Mouse (Mus musculus): Measurements from ENCODE around the gene Ift46. TPM values are rescaled to one million over a fixed set of nuclear protein-coding genes. Genes with fewer than 3 reads are reported as not detected.
A peak's percentile ranks its signal among the peaks of the same experiment; 100 is the strongest.

The Ift46 gene
- polyA plus RNA-seq, 1 experiment from 2014 or later = 153 TPM

DNA sequence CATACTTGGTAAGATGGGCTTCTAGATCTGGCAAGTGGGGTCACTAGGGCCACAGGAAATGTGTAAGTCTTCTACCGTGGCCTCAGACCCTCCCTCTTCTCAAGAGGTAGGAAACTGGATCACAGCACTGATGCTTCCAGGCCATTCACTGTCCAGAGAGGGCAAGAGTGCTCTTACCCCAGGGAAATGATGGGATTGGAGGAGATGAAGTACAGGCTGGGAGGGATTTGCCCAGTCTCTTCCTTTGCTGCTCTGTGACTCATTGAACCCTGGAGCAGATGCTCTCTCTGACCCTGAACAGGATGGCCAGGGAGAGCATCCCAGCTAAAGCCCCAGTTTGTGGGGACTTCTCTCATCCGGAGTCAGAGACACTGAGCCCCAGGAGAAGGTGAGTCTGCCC, 43.0 kb upstream of the Ift46 start:
- WGBS = 45% methylated on average over 2 of the region's 2 CpGs
- peaks cover 69% of the 10 kb centered on the region for H3K4me1 ChIP-seq (replicated peaks)
- peak overlapping the region; percentile 18; the same call in 1 of the 2 replicates for H3K27ac ChIP-seq (replicated peaks)
- ATAC-seq (ENCODE audit: low FRiP score, low read depth) = no peak
- H3K9me3 ChIP-seq = no peaks in the 10 kb centered on the region
- H3K4me2 ChIP-seq = no peak overlapping the region
- no peak overlapping the region for H3K9ac ChIP-seq
- H3K4me3 ChIP-seq = no peak overlapping the region
- H3K36me3 ChIP-seq = no peaks in the 10 kb centered on the region
- no peaks in the 10 kb centered on the region for H3K27me3 ChIP-seq

DNA sequence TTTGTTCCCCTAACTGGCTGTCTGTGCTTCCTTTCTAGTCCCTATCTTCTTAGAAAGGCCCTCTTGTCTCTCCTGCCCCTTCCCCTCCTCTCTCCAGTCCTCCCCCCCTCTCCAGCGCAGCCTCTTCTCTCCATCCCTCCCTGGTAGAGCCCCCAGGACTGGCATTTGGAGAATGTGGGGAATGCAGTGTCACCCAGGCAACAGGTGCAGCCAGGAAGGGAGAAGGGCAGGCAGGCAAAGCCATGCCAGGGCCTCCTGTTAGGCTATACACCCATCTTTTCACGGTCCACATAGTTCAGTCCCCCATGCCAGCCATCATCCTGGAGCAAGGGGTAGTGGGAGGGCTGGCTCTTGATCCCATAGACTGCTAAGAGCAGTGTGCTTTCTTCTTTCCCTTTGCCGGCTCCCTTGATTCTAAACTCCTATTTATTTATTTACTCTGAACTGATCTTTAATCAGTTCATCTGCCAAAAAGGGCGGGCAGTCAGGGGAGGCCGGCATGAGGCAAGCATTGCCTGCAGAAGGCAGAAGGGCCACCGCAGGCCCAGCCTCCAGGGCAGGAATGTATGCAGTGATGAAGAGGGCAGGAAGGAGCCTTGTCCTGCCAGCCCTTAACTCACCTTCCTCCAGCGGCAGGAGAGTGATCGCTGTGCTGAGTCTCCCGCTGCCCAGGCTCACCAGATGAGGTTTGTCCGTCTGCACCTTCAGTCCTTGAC, 41.1 kb upstream of the Ift46 start:
- peaks cover 54% of the 10 kb centered on the region for H3K4me1 ChIP-seq (replicated peaks)
- H3K27ac ChIP-seq (replicated peaks) = no peak overlapping the region
- H3K9ac ChIP-seq = no peak overlapping the region
- no peak overlapping the region for H3K4me2 ChIP-seq
- H3K27me3 ChIP-seq = no peaks in the 10 kb centered on the region
- WGBS = 28% methylated on average over 10 of the region's 10 CpGs
- no peaks in the 10 kb centered on the region for H3K36me3 ChIP-seq
- no peaks in the 10 kb centered on the region for H3K9me3 ChIP-seq
- H3K4me3 ChIP-seq = no peak overlapping the region
- no peak for ATAC-seq (ENCODE audit: low FRiP score, low read depth)

- H3K4me1 ChIP-seq (replicated peaks) = peaks cover 45% of the 10 kb centered on the region
- ATAC-seq (ENCODE audit: low FRiP score, low read depth) = no peak
These were observed 40.3 kb upstream of the Ift46 start for GRCm38 (mm10) chr9:44727441-44727840.

GRCm38 (mm10) chr9:44732130-44732549, 35.6 kb upstream of the Ift46 start:
- H3K9ac ChIP-seq = no peak overlapping the region
- no peaks in the 10 kb centered on the region for H3K36me3 ChIP-seq
- no peak overlapping the region for H3K27ac ChIP-seq (replicated peaks)
- WGBS = 78% methylated on average over 5 of the region's 5 CpGs
- no peak for ATAC-seq (ENCODE audit: low FRiP score, low read depth)
- H3K9me3 ChIP-seq = no peaks in the 10 kb centered on the region
- H3K4me1 ChIP-seq (replicated peaks) = peaks cover 29% of the 10 kb centered on the region
- H3K4me3 ChIP-seq = no peak overlapping the region
- peak overlapping the region; percentile 100 for H3K4me2 ChIP-seq
- H3K27me3 ChIP-seq = peaks cover 10% of the 10 kb centered on the region; the same call in 1 of the 2 replicates

More at GRCm38 (mm10) chr9:44727441-44727840, 40.3 kb upstream of the Ift46 start:
- no peaks in the 10 kb centered on the region for H3K9me3 ChIP-seq
- no peak overlapping the region for H3K9ac ChIP-seq
- H3K36me3 ChIP-seq = no peaks in the 10 kb centered on the region
- H3K4me3 ChIP-seq = no peak overlapping the region
- 58% methylated on average over 5 of the region's 5 CpGs for WGBS
- H3K4me2 ChIP-seq = no peak overlapping the region
- no peak overlapping the region for H3K27ac ChIP-seq (replicated peaks)
- no peaks in the 10 kb centered on the region for H3K27me3 ChIP-seq

- ATAC-seq (ENCODE audit: low FRiP score, low read depth) = no peak
- peaks cover 10% of the 10 kb centered on the region; the same call in 1 of the 2 replicates for H3K27me3 ChIP-seq
- no peaks in the 10 kb centered on the region for H3K36me3 ChIP-seq
- peak overlapping the region; percentile 54; the same call in 1 of the 2 replicates for H3K9ac ChIP-seq
- peak overlapping the region; percentile 65 for H3K27ac ChIP-seq (replicated peaks)
- H3K4me3 ChIP-seq = peak overlapping the region; percentile 55
- 51% methylated on average over 12 of the region's 12 CpGs for WGBS
- H3K9me3 ChIP-seq = no peaks in the 10 kb centered on the region
- H3K4me2 ChIP-seq = peak overlapping the region; percentile 100
- peaks cover 24% of the 10 kb centered on the region for H3K4me1 ChIP-seq (replicated peaks)
These were observed 34.7 kb upstream of the Ift46 start for GRCm38 (mm10) chr9:44732921-44733530.

DNA sequence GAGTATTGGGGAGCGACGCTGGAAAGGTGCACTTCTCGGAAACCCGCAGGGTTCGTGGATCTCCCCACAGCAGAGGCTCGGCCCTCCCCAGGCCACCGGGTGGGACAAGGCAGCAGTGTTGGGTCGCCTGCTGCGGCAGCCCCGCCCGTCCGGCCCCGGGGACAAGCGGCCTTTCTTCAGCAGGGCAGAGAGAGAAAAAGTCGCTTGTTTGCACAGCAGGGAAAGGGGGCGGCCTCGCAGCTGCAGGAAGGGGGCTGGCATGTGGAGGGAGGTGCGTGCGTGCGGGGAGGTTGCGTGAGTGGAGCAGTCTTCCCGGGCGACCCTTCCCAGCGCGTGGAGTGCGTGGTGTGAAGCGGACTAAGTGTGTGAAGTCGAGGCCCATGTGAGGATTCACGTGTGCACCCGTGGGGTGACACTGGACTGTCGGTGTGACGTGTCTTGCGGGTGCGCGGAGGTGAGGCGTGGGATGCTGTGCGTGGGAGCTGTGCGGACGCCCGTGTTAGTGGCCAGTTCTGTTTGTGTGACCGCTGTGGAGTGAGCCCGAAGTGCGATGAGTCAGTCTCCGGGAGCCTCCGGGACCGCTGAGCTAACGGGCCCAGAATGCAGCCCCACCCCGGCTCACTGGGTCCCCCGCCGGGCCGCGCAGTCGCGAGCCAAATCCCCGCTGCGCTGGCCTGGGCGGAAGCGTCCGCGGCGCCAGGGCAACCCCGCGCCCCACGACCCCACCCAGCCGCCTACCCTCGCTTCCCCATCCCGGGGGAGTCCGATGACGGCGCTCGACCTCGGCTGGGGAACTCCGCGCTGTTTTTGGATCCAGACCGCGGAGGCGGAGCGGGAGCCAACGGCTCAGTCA, 33.8 kb upstream of the Ift46 start:
- H3K36me3 ChIP-seq = no peaks in the 10 kb centered on the region
- peak overlapping the region; percentile 100 for H3K4me2 ChIP-seq
- H3K4me1 ChIP-seq (replicated peaks) = peaks cover 24% of the 10 kb centered on the region
- H3K27me3 ChIP-seq = peaks cover 10% of the 10 kb centered on the region; the same call in 1 of the 2 replicates
- WGBS = under 1% methylated on average over 79 of the region's 79 CpGs
- ATAC-seq (ENCODE audit: low FRiP score, low read depth) = peak; percentile 70
- H3K27ac ChIP-seq (replicated peaks) = peak overlapping the region; percentile 65
- H3K9me3 ChIP-seq = no peaks in the 10 kb centered on the region
- H3K9ac ChIP-seq = peak overlapping the region; percentile 54
- H3K4me3 ChIP-seq = peak overlapping the region; percentile 55

DNA sequence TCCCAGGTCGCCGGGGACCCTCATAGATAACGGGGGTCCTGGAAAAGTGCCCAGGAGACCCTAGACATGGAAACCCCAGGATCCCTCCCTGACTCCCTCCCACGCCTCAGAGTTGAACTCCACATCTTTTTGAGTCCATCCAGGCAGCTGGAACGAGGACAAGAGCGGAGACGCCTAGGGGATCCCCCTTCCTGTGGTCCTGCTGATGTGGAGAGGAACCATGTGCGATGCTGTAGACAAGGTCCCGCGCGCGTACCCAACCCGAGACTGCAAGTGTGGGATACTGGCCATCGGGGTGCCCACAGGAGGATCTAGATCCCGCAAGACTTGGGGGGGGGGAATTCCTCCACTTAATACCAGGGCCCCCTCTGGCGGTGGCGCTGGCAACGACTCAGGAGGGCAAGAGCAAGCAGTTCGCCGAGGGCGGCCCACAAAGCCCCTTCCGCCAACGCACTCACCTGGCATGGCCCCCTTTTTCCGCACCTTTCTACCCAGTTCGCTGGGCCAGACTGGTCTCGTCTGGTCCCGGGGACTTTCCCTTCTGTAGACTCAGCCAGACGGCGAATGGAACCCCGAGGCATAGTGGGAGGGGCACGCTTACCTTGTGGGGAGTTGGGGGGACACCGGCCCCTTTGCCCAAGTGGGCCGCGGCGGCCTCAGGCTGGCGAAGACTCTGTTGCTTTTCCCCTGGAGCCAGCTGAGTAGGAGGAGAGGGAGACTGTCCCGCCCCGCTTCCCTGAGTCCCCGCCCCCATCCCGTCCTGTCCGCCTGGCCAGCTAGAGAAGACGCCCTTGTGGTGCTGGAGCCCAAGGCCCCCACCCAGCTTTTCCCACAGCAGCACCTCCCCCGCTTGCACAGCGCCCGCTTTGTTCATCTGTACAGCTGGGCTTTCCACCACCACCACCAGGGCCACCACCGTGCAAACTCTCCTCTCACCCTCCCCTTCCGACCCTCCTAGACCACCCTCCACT, 32.9 kb upstream of the Ift46 start, which contains the start of gene Phldb1:
Gene Phldb1 (minus strand): TSS at position 675 of the 971 bp plus-strand sequence.
- Histone ChIP-seq H3K36me3 (no peaks in the 10 kb centered on the region), H3K27ac (replicated peaks) (peak within 1 kb of the TSS; percentile 65), H3K9me3 (no peaks in the 10 kb centered on the region), H3K4me2 (peak within 1 kb of the TSS; percentile 100), H3K4me1 (replicated peaks) (peaks cover 24% of the 10 kb centered on the region), H3K27me3 (peaks cover 10% of the 10 kb centered on the region; the same call in 1 of the 2 replicates), H3K9ac (peak within 1 kb of the TSS; percentile 54), H3K4me3 (peak within 1 kb of the TSS; percentile 55)
- ATAC-seq (ENCODE audit: low FRiP score, low read depth) = peak; percentile 80; the same call in 1 of the 2 replicates
- under 1% methylated on average over 44 of the region's 47 CpGs for WGBS

DNA sequence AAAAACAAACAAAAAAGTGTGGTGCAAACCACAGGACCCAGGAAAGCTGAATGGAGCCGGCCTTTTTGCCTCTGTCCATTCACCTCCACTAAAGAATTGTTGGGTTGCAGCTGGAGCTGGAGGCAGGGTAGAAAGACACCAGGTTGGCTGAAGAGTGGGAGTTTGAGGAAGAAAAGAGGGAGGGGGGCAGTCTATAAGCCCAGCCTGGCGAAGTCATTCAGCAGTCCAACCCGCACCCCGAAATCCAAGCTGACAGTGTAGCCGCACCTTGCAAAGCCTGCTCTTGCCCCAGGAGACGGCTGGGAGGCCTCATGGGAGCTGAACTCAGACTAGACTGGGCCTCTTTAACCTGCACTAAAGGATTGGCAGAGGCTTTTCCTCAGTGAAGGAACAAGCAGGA, 31.8 kb upstream of the Ift46 start:
- no peak overlapping the region for H3K4me2 ChIP-seq
- H3K27me3 ChIP-seq = peaks cover 10% of the 10 kb centered on the region; the same call in 1 of the 2 replicates
- H3K9me3 ChIP-seq = no peaks in the 10 kb centered on the region
- peaks cover 24% of the 10 kb centered on the region for H3K4me1 ChIP-seq (replicated peaks)
- no peak overlapping the region for H3K4me3 ChIP-seq
- H3K9ac ChIP-seq = no peak overlapping the region
- no peak for ATAC-seq (ENCODE audit: low FRiP score, low read depth)
- H3K27ac ChIP-seq (replicated peaks) = no peak overlapping the region
- WGBS = 72% methylated on average over 6 of the region's 6 CpGs
- no peaks in the 10 kb centered on the region for H3K36me3 ChIP-seq

DNA sequence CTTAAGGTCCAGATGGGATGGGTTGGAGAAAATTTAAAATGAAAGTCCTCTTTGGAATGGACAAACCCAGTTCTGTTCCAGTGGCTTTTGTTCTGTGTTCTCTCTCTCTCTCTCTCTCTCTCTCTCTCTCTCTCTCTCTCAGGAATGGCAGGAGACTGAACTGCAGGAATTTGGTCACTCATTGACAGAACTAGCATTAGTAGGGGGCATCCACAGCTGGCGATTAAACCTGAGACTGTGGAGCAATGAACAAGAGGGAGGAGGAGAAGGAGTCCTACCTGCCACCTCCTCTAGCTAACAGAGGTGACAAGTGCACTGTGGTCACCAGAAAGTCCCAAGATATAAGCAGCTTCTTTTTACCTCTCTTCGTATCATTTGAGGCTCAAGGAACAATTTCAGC, 31.4 kb upstream of the Ift46 start:
- H3K4me1 ChIP-seq (replicated peaks) = peaks cover 24% of the 10 kb centered on the region
- no peak for ATAC-seq (ENCODE audit: low FRiP score, low read depth)
- H3K27me3 ChIP-seq = peaks cover 10% of the 10 kb centered on the region; the same call in 1 of the 2 replicates
- H3K4me3 ChIP-seq = no peak overlapping the region
- H3K4me2 ChIP-seq = no peak overlapping the region
- WGBS = 60% methylated on average over 2 of the region's 2 CpGs
- H3K9ac ChIP-seq = no peak overlapping the region
- H3K9me3 ChIP-seq = no peaks in the 10 kb centered on the region
- no peak overlapping the region for H3K27ac ChIP-seq (replicated peaks)
- no peaks in the 10 kb centered on the region for H3K36me3 ChIP-seq

GRCm38 (mm10) chr9:44737240-44737949, 30.3 kb upstream of the Ift46 start:
- Histone ChIP-seq H3K36me3 (no peaks in the 10 kb centered on the region; the same call in 1 of the 2 replicates), H3K27ac (replicated peaks) (no peak overlapping the region), H3K9me3 (no peaks in the 10 kb centered on the region), H3K4me2 (no peak overlapping the region), H3K4me3 (no peak overlapping the region), H3K9ac (no peak overlapping the region), H3K27me3 (peaks cover 10% of the 10 kb centered on the region; the same call in 1 of the 2 replicates), H3K4me1 (replicated peaks) (peaks cover 24% of the 10 kb centered on the region)
- ATAC-seq (ENCODE audit: low FRiP score, low read depth) = no peak
- WGBS = 62% methylated on average over 8 of the region's 8 CpGs

Data from hindbrain, embryonic 15.5 days (tissue).